Mouse (Mus musculus) midbrain, embryonic 11.5 days (tissue): ENCODE data around the gene Rbm28. TPM values are rescaled to one million over a fixed set of nuclear protein-coding genes. Genes with fewer than 3 reads are reported as not detected.

ENCODE experiments used
- ATAC-seq: fragments of 200-750 bp; cut with Nextera tagmentation; 2 replicates; pipeline ENCODE4 v1.8.0; 2017; ENCODE audit warnings: moderate TSS enrichment, moderate library complexity; ENCODE audit not compliant: low FRiP score
- DNase-seq: peaks from one replicate; pipeline ENCODE4 v3.0.0; 2015; ENCODE audit warnings: low spot score; ENCODE audit errors: missing footprints
- H3K27ac ChIP-seq: fragments of 300-500 bp; sonication (generic); 2 replicates; pipeline ENCODE4 v1.5.1; 2014; ENCODE audit warnings: low read depth, low read length
- H3K27me3 ChIP-seq: fragments of 300-500 bp; sonication (generic); 2 replicates; pipeline ENCODE4 v1.6.1; 2014; ENCODE audit warnings: mild to moderate bottlenecking, low read length, moderate library complexity, mixed read lengths; ENCODE audit not compliant: control insufficient read depth, insufficient read depth
- H3K36me3 ChIP-seq: fragments of 300-500 bp; sonication (generic); 2 replicates; pipeline ENCODE4 v1.6.1; 2014; ENCODE audit warnings: mild to moderate bottlenecking, low read length, moderate library complexity, mixed read lengths; ENCODE audit not compliant: control insufficient read depth, insufficient read depth
- H3K4me1 ChIP-seq: fragments of 300-500 bp; sonication (generic); 2 replicates; pipeline ENCODE4 v1.6.1; 2014; ENCODE audit warnings: low read length; ENCODE audit not compliant: control insufficient read depth, insufficient read depth
- H3K4me2 ChIP-seq: fragments of 300-500 bp; sonication (generic); 2 replicates; pipeline ENCODE4 v1.6.1; 2014; ENCODE audit warnings: mild to moderate bottlenecking, moderate library complexity
- H3K4me3 ChIP-seq: fragments of 300-500 bp; sonication (generic); 2 replicates; pipeline ENCODE4 v1.5.1; 2014; ENCODE audit warnings: low read depth, low read length
- H3K9ac ChIP-seq: fragments of 300-500 bp; sonication (generic); 2 replicates; pipeline ENCODE4 v1.6.1; 2014; ENCODE audit warnings: low read length
- H3K9me3 ChIP-seq: fragments of 300-500 bp; sonication (generic); 2 replicates; pipeline ENCODE4 v1.6.1; 2016; ENCODE audit warnings: low read length; ENCODE audit not compliant: control insufficient read depth
- whole genome bisulfite sequencing: fragments of 180-500 bp; shearing (Covaris S2); extraction: QIAGEN DNeasy Blood & Tissue Kit; methylation state at CpG from one replicate; pipeline ENCODE4 v1.1.7; 2014; 5-methylcytosine and 5-hydroxymethylcytosine counted together
- polyA plus RNA-seq: library from polyadenylated mRNA; unstranded; fragments of >200 nt; fragmentation: Nextera tagmentation; extraction: Ambion mirVana; gene quantifications from 2 replicates; pipeline ENCODE4 v1.2.1, GENCODE M21; 2014

The Rbm28 gene
- polyA plus RNA-seq, 1 experiment from 2014 or later = 60.5 TPM

GRCm38 (mm10) chr6:29108376-29108775 is 56.4 kb downstream of the Rbm28 start:
- no peaks in the 10 kb centered on the region; the same call in 1 of the 2 replicates for H3K9me3 ChIP-seq
- H3K9ac ChIP-seq = no peak overlapping the region
- 69% methylated on average over 1 of the region's 1 CpGs for WGBS
- H3K4me1 ChIP-seq = no peaks in the 10 kb centered on the region
- H3K27me3 ChIP-seq = no peaks in the 10 kb centered on the region
- H3K27ac ChIP-seq = no peak overlapping the region
- no peaks in the 10 kb centered on the region for H3K36me3 ChIP-seq
- ATAC-seq = no peak
- no peak overlapping the region for H3K4me3 ChIP-seq
- DNase-seq = no peak
- H3K4me2 ChIP-seq = no peak overlapping the region

- no peaks in the 10 kb centered on the region for H3K27me3 ChIP-seq
- no peaks in the 10 kb centered on the region for H3K9me3 ChIP-seq
- no peak overlapping the region for H3K9ac ChIP-seq
- ATAC-seq = no peak
- DNase-seq = peak; percentile 70
- H3K4me2 ChIP-seq = no peak overlapping the region
- WGBS = 86% methylated on average over 9 of the region's 9 CpGs
- H3K4me1 ChIP-seq = peaks cover 6% of the 10 kb centered on the region; the same call in 1 of the 2 replicates
- H3K4me3 ChIP-seq = no peak overlapping the region
- H3K27ac ChIP-seq = no peak overlapping the region
- no peaks in the 10 kb centered on the region for H3K36me3 ChIP-seq
Measured at GRCm38 (mm10) chr6:29101248-29101864, 63.5 kb downstream of the Rbm28 start.

- ATAC-seq (peak; percentile 52; the same call in 1 of the 2 replicates), DNase-seq (no peak)
- H3K9ac ChIP-seq = no peak overlapping the region
- H3K27me3 ChIP-seq = no peaks in the 10 kb centered on the region
- H3K9me3 ChIP-seq = no peaks in the 10 kb centered on the region
- H3K27ac ChIP-seq = no peak overlapping the region
- H3K4me2 ChIP-seq = no peak overlapping the region
- 26% methylated on average over 3 of the region's 3 CpGs for WGBS
- H3K36me3 ChIP-seq = no peaks in the 10 kb centered on the region
- no peak overlapping the region for H3K4me3 ChIP-seq
- peaks cover 6% of the 10 kb centered on the region; the same call in 1 of the 2 replicates for H3K4me1 ChIP-seq
Measured at GRCm38 (mm10) chr6:29100423-29100822, 64.4 kb downstream of the Rbm28 start.

- DNase-seq = peak; percentile 82
- ATAC-seq = no peak
- WGBS = 69% methylated on average over 14 of the region's 14 CpGs
- Histone ChIP-seq H3K9ac (no peak overlapping the region), H3K9me3 (no peaks in the 10 kb centered on the region), H3K27me3 (no peaks in the 10 kb centered on the region), H3K4me3 (no peak overlapping the region), H3K4me2 (no peak overlapping the region), H3K36me3 (no peaks in the 10 kb centered on the region), H3K4me1 (peaks cover 6% of the 10 kb centered on the region; the same call in 1 of the 2 replicates), H3K27ac (no peak overlapping the region)
Measured at GRCm38 (mm10) chr6:29099536-29100170, 65.2 kb downstream of the Rbm28 start.

- Histone ChIP-seq H3K9me3 (no peaks in the 10 kb centered on the region), H3K4me2 (no peak overlapping the region), H3K27me3 (no peaks in the 10 kb centered on the region), H3K4me1 (no peaks in the 10 kb centered on the region), H3K4me3 (no peak overlapping the region), H3K9ac (no peak overlapping the region), H3K27ac (no peak overlapping the region), H3K36me3 (no peaks in the 10 kb centered on the region)
- WGBS = 55% methylated on average over 11 of the region's 11 CpGs
- ATAC-seq (no peak), DNase-seq (no peak)
Measured at GRCm38 (mm10) chr6:29092904-29093303, 71.9 kb downstream of the Rbm28 start.

GRCm38 (mm10) chr6:29092234-29092633 is 72.6 kb downstream of the Rbm28 start:
- no peak for ATAC-seq
- H3K36me3 ChIP-seq = no peaks in the 10 kb centered on the region
- no peaks in the 10 kb centered on the region for H3K9me3 ChIP-seq
- no peaks in the 10 kb centered on the region for H3K4me1 ChIP-seq
- 82% methylated on average over 7 of the region's 7 CpGs for WGBS
- H3K27ac ChIP-seq = no peak overlapping the region
- no peak overlapping the region for H3K4me3 ChIP-seq
- no peaks in the 10 kb centered on the region for H3K27me3 ChIP-seq
- no peak for DNase-seq
- no peak overlapping the region for H3K9ac ChIP-seq
- H3K4me2 ChIP-seq = no peak overlapping the region

GRCm38 (mm10) chr6:29087921-29088709 is 76.7 kb downstream of the Rbm28 start:
- H3K36me3 ChIP-seq = no peaks in the 10 kb centered on the region
- H3K27me3 ChIP-seq = no peaks in the 10 kb centered on the region
- no peaks in the 10 kb centered on the region for H3K4me1 ChIP-seq
- H3K4me3 ChIP-seq = no peak overlapping the region
- no peak for ATAC-seq
- H3K9ac ChIP-seq = no peak overlapping the region
- no peaks in the 10 kb centered on the region for H3K9me3 ChIP-seq
- no peak for DNase-seq
- H3K27ac ChIP-seq = no peak overlapping the region
- no peak overlapping the region for H3K4me2 ChIP-seq
- WGBS = 77% methylated on average over 7 of the region's 7 CpGs

- WGBS = 70% methylated on average over 7 of the region's 7 CpGs
- Histone ChIP-seq H3K36me3 (no peaks in the 10 kb centered on the region), H3K4me2 (no peak overlapping the region), H3K4me3 (no peak overlapping the region), H3K4me1 (peaks cover 2% of the 10 kb centered on the region; the same call in 1 of the 2 replicates), H3K9me3 (no peaks in the 10 kb centered on the region), H3K27me3 (no peaks in the 10 kb centered on the region), H3K27ac (no peak overlapping the region), H3K9ac (no peak overlapping the region)
- ATAC-seq = no peak
- no peak for DNase-seq
Measured at GRCm38 (mm10) chr6:29084401-29084800, 80.4 kb downstream of the Rbm28 start.
